Mouse (Mus musculus): ENCODE results near the gene Cdca4. TPM values are rescaled to one million over a fixed set of nuclear protein-coding genes. Genes with fewer than 3 reads are reported as not detected.

Cdca4 gene
- polyA plus RNA-seq, 1 experiment: 124 TPM

GRCm38 (mm10) chr12:112828501-112829243 is 551 bp downstream of the Cdca4 start:
- 1% methylated on average over 51 of the region's 51 CpGs for WGBS
- H3K4me3 ChIP-seq (ENCODE audit: control insufficient read depth, insufficient read depth, low read length): peak overlapping the region; percentile 64
- peak overlapping the region; percentile 55 for H3K27ac ChIP-seq (ENCODE audit: control insufficient read depth, insufficient read depth, low read length)
- no peaks in the 10 kb centered on the region for H3K27me3 ChIP-seq (ENCODE audit: control insufficient read depth, insufficient read depth, low read length)
- TF ChIP-seq POLR2A (IDR thresholded peaks at IDR 0.05; ENCODE audit: control insufficient read depth, extremely low read depth, insufficient read depth, low read length, poor library complexity) (no peak), CTCF (IDR thresholded peaks at IDR 0.05; ENCODE audit: borderline replicate concordance, control insufficient read depth, extremely low read depth, insufficient read depth, low read length, poor library complexity) (no peak)
- peak; percentile 74 for DNase-seq
- H3K36me3 ChIP-seq (ENCODE audit: control insufficient read depth, insufficient read depth, low read length): peaks cover 5% of the 10 kb centered on the region; the same call in 1 of the 2 replicates
- peaks cover 28% of the 10 kb centered on the region for H3K4me1 ChIP-seq (replicated peaks; ENCODE audit: control insufficient read depth, insufficient read depth, low read length)

DNA sequence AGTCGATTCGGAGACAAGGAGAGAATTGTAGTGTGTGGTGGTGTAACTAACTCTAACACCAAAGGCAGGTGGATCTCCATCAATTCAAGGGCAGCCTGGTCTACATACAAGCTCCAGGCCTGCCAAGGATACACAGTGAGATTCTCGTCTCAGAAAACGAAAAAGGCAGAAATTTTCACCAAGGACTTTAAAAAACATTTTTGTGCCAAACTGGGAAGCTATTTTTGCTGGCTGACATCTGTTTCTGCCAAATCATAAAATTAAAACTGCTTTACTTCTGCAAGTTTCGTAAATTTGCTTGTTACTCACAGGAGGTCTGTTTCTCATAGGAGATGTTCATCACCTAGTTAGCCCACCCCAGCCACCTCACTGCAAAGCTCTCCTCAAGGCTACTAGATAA is 3.3 kb downstream of the Cdca4 start:
- 75% methylated on average over 5 of the region's 5 CpGs for WGBS
- Histone ChIP-seq H3K27me3 (ENCODE audit: control insufficient read depth, insufficient read depth, low read length) (no peaks in the 10 kb centered on the region), H3K4me1 (replicated peaks; ENCODE audit: control insufficient read depth, insufficient read depth, low read length) (peaks cover 45% of the 10 kb centered on the region), H3K4me3 (ENCODE audit: control insufficient read depth, insufficient read depth, low read length) (no peak overlapping the region), H3K36me3 (ENCODE audit: control insufficient read depth, insufficient read depth, low read length) (peaks cover 16% of the 10 kb centered on the region), H3K27ac (ENCODE audit: control insufficient read depth, insufficient read depth, low read length) (no peak overlapping the region)
- no peak for DNase-seq
- TF ChIP-seq CTCF (IDR thresholded peaks at IDR 0.05; ENCODE audit: borderline replicate concordance, control insufficient read depth, extremely low read depth, insufficient read depth, low read length, poor library complexity) (no peak), POLR2A (IDR thresholded peaks at IDR 0.05; ENCODE audit: control insufficient read depth, extremely low read depth, insufficient read depth, low read length, poor library complexity) (no peak)

GRCm38 (mm10) chr12:112823221-112823620 is 6.0 kb downstream of the Cdca4 start:
- peak overlapping the region; percentile 89 for H3K27ac ChIP-seq (ENCODE audit: control insufficient read depth, insufficient read depth, low read length)
- 2% methylated on average over 4 of the region's 4 CpGs for WGBS

GRCm38 (mm10) chr12:112822676-112823075 is 6.5 kb downstream of the Cdca4 start:
- Histone ChIP-seq H3K4me1 (replicated peaks; ENCODE audit: control insufficient read depth, insufficient read depth, low read length) (peaks cover 37% of the 10 kb centered on the region), H3K27ac (ENCODE audit: control insufficient read depth, insufficient read depth, low read length) (peak overlapping the region; percentile 82), H3K27me3 (ENCODE audit: control insufficient read depth, insufficient read depth, low read length) (no peaks in the 10 kb centered on the region), H3K4me3 (ENCODE audit: control insufficient read depth, insufficient read depth, low read length) (no peak overlapping the region), H3K36me3 (ENCODE audit: control insufficient read depth, insufficient read depth, low read length) (peaks cover 43% of the 10 kb centered on the region)
- no peak for DNase-seq
- TF ChIP-seq CTCF (IDR thresholded peaks at IDR 0.05; ENCODE audit: borderline replicate concordance, control insufficient read depth, extremely low read depth, insufficient read depth, low read length, poor library complexity) (no peak), POLR2A (IDR thresholded peaks at IDR 0.05; ENCODE audit: control insufficient read depth, extremely low read depth, insufficient read depth, low read length, poor library complexity) (no peak)
- 83% methylated on average over 2 of the region's 2 CpGs for WGBS

More at GRCm38 (mm10) chr12:112823221-112823620, 6.0 kb downstream of the Cdca4 start:
- H3K4me3 ChIP-seq (ENCODE audit: control insufficient read depth, insufficient read depth, low read length): no peak overlapping the region
- H3K27me3 ChIP-seq (ENCODE audit: control insufficient read depth, insufficient read depth, low read length): no peaks in the 10 kb centered on the region
- peaks cover 42% of the 10 kb centered on the region for H3K4me1 ChIP-seq (replicated peaks; ENCODE audit: control insufficient read depth, insufficient read depth, low read length)
- TF ChIP-seq POLR2A (IDR thresholded peaks at IDR 0.05; ENCODE audit: control insufficient read depth, extremely low read depth, insufficient read depth, low read length, poor library complexity) (no peak), CTCF (IDR thresholded peaks at IDR 0.05; ENCODE audit: borderline replicate concordance, control insufficient read depth, extremely low read depth, insufficient read depth, low read length, poor library complexity) (no peak)
- peak; percentile 64 for DNase-seq
- peaks cover 42% of the 10 kb centered on the region for H3K36me3 ChIP-seq (ENCODE audit: control insufficient read depth, insufficient read depth, low read length)

GRCm38 (mm10) chr12:112821974-112822373 is 7.2 kb downstream of the Cdca4 start:
- peak overlapping the region; percentile 73 for H3K27ac ChIP-seq (ENCODE audit: control insufficient read depth, insufficient read depth, low read length)
- no peaks in the 10 kb centered on the region for H3K27me3 ChIP-seq (ENCODE audit: control insufficient read depth, insufficient read depth, low read length)
- peaks cover 38% of the 10 kb centered on the region for H3K36me3 ChIP-seq (ENCODE audit: control insufficient read depth, insufficient read depth, low read length)
- no peak overlapping the region for H3K4me3 ChIP-seq (ENCODE audit: control insufficient read depth, insufficient read depth, low read length)
- WGBS: 80% methylated on average over 4 of the region's 4 CpGs
- H3K4me1 ChIP-seq (replicated peaks; ENCODE audit: control insufficient read depth, insufficient read depth, low read length): peaks cover 37% of the 10 kb centered on the region
- TF ChIP-seq CTCF (IDR thresholded peaks at IDR 0.05; ENCODE audit: borderline replicate concordance, control insufficient read depth, extremely low read depth, insufficient read depth, low read length, poor library complexity): no peak
- no peak for TF ChIP-seq POLR2A (IDR thresholded peaks at IDR 0.05; ENCODE audit: control insufficient read depth, extremely low read depth, insufficient read depth, low read length, poor library complexity)
- no peak for DNase-seq

GRCm38 (mm10) chr12:112821216-112821615 is 8.0 kb downstream of the Cdca4 start:
- 91% methylated on average over 1 of the region's 1 CpGs for WGBS
- Histone ChIP-seq H3K27me3 (ENCODE audit: control insufficient read depth, insufficient read depth, low read length) (no peaks in the 10 kb centered on the region), H3K27ac (ENCODE audit: control insufficient read depth, insufficient read depth, low read length) (peak overlapping the region; percentile 73; the same call in 1 of the 2 replicates), H3K4me1 (replicated peaks; ENCODE audit: control insufficient read depth, insufficient read depth, low read length) (peaks cover 36% of the 10 kb centered on the region), H3K36me3 (ENCODE audit: control insufficient read depth, insufficient read depth, low read length) (peaks cover 38% of the 10 kb centered on the region), H3K4me3 (ENCODE audit: control insufficient read depth, insufficient read depth, low read length) (no peak overlapping the region)
- TF ChIP-seq POLR2A (IDR thresholded peaks at IDR 0.05; ENCODE audit: control insufficient read depth, extremely low read depth, insufficient read depth, low read length, poor library complexity): no peak
- TF ChIP-seq CTCF (IDR thresholded peaks at IDR 0.05; ENCODE audit: borderline replicate concordance, control insufficient read depth, extremely low read depth, insufficient read depth, low read length, poor library complexity): no peak
- DNase-seq: no peak

Measured in thymus, adult 2 months (tissue).